Mouse (Mus musculus): ENCODE measurements around the gene Plac1. TPM values are rescaled to one million over a fixed set of nuclear protein-coding genes. Genes with fewer than 3 reads are reported as not detected.

The Plac1 gene
- polyA plus RNA-seq, 1 experiment: 0.84 TPM

GRCm38 (mm10) chrX:53196392-53196791 is 43.5 kb downstream of the Plac1 start:
- TF ChIP-seq MYOG (IDR thresholded peaks at IDR 0.05; ENCODE audit: control insufficient read depth in 1 of 3, insufficient read depth in 1 of 3, insufficient read length in 2 of 3, low read depth in 2 of 3) (no peak), TCF3 (IDR thresholded peaks at IDR 0.05; ENCODE audit: insufficient read length, low read depth) (no peak), TCF12 (IDR thresholded peaks at IDR 0.05; ENCODE audit: insufficient read depth, poor library complexity, severe bottlenecking) (no peak)
- no peaks in the 10 kb centered on the region for H3K27me3 ChIP-seq (ENCODE audit: control insufficient read depth, insufficient read depth, insufficient read length)
- no peak overlapping the region for H3K4me3 ChIP-seq
- H3ac ChIP-seq (ENCODE audit: control insufficient read depth, insufficient read length): no peak overlapping the region
- H3K4me2 ChIP-seq (ENCODE audit: low read depth): no peak overlapping the region
- no peaks in the 10 kb centered on the region for H3K79me2 ChIP-seq (ENCODE audit: control insufficient read depth, insufficient read depth)
- H3K36me3 ChIP-seq (ENCODE audit: control insufficient read depth, insufficient read depth): no peaks in the 10 kb centered on the region

- Histone ChIP-seq H3K27me3 (ENCODE audit: control insufficient read depth, insufficient read depth, insufficient read length) (no peaks in the 10 kb centered on the region), H3K79me2 (ENCODE audit: control insufficient read depth, insufficient read depth) (no peaks in the 10 kb centered on the region), H3K4me3 (no peak overlapping the region), H3ac (ENCODE audit: control insufficient read depth, insufficient read length) (no peak overlapping the region), H3K4me2 (ENCODE audit: low read depth) (no peak overlapping the region), H3K36me3 (ENCODE audit: control insufficient read depth, insufficient read depth) (no peaks in the 10 kb centered on the region)
- no peak for TF ChIP-seq E2F4 (IDR thresholded peaks at IDR 0.05; ENCODE audit: insufficient read depth)
- no peak for TF ChIP-seq MYOG (IDR thresholded peaks at IDR 0.05; ENCODE audit: control insufficient read depth in 1 of 3, insufficient read depth in 1 of 3, insufficient read length in 2 of 3, low read depth in 2 of 3)
- no peak for TF ChIP-seq MAX (IDR thresholded peaks at IDR 0.05; ENCODE audit: low read depth)
- no peak for TF ChIP-seq CEBPB (IDR thresholded peaks at IDR 0.05; ENCODE audit: insufficient read depth, poor library complexity, severe bottlenecking)
- no peak for TF ChIP-seq POLR2A (IDR thresholded peaks at IDR 0.05; ENCODE audit: insufficient read length, low read depth)
- TF ChIP-seq REST (IDR thresholded peaks at IDR 0.05; ENCODE audit: insufficient read depth, insufficient read length): no peak
- no peak for TF ChIP-seq MYOD1 (IDR thresholded peaks at IDR 0.05; ENCODE audit: control insufficient read depth in 1 of 3, insufficient read length in 2 of 3, low read depth in 2 of 3)
- TF ChIP-seq SRF (IDR thresholded peaks at IDR 0.05; ENCODE audit: control insufficient read depth, insufficient read length, low read depth): no peak
- no peak for TF ChIP-seq POLR2AphosphoS2 (IDR thresholded peaks at IDR 0.05; ENCODE audit: insufficient read length, low read depth)
- TF ChIP-seq TCF12 (IDR thresholded peaks at IDR 0.05; ENCODE audit: insufficient read depth, poor library complexity, severe bottlenecking): no peak
- no peak for TF ChIP-seq USF1 (IDR thresholded peaks at IDR 0.05; ENCODE audit: low read depth)
- TF ChIP-seq TCF3 (IDR thresholded peaks at IDR 0.05; ENCODE audit: insufficient read length, low read depth): no peak
Measured at GRCm38 (mm10) chrX:53188692-53189091, 51.2 kb downstream of the Plac1 start.

GRCm38 (mm10) chrX:53179801-53180200 is 60.1 kb downstream of the Plac1 start:
- Histone ChIP-seq H3K36me3 (ENCODE audit: control insufficient read depth, insufficient read depth) (no peaks in the 10 kb centered on the region), H3K4me3 (no peak overlapping the region), H3K4me2 (ENCODE audit: low read depth) (no peak overlapping the region), H3K79me2 (ENCODE audit: control insufficient read depth, insufficient read depth) (no peaks in the 10 kb centered on the region), H3K27me3 (ENCODE audit: control insufficient read depth, insufficient read depth, insufficient read length) (no peaks in the 10 kb centered on the region), H3ac (ENCODE audit: control insufficient read depth, insufficient read length) (no peak overlapping the region)
- TF ChIP-seq REST (IDR thresholded peaks at IDR 0.05; ENCODE audit: insufficient read depth, insufficient read length) (no peak), MAX (IDR thresholded peaks at IDR 0.05; ENCODE audit: low read depth) (no peak), MYOG (IDR thresholded peaks at IDR 0.05; ENCODE audit: control insufficient read depth in 1 of 3, insufficient read depth in 1 of 3, insufficient read length in 2 of 3, low read depth in 2 of 3) (peak in 2 of 3 experiments; percentile 82 to 86), TCF3 (IDR thresholded peaks at IDR 0.05; ENCODE audit: insufficient read length, low read depth) (peak; percentile 66), MYOD1 (IDR thresholded peaks at IDR 0.05; ENCODE audit: control insufficient read depth in 1 of 3, insufficient read length in 2 of 3, low read depth in 2 of 3) (peak; percentile 50 to 87 (median 71)), SRF (IDR thresholded peaks at IDR 0.05; ENCODE audit: control insufficient read depth, insufficient read length, low read depth) (no peak), TCF12 (IDR thresholded peaks at IDR 0.05; ENCODE audit: insufficient read depth, poor library complexity, severe bottlenecking) (peak; percentile 83)

- peak overlapping the region; percentile 58 for H3K4me2 ChIP-seq (ENCODE audit: low read depth)
- H3ac ChIP-seq (ENCODE audit: control insufficient read depth, insufficient read length): no peak overlapping the region
- H3K36me3 ChIP-seq (ENCODE audit: control insufficient read depth, insufficient read depth): no peaks in the 10 kb centered on the region
- H3K27me3 ChIP-seq (ENCODE audit: control insufficient read depth, insufficient read depth, insufficient read length): no peaks in the 10 kb centered on the region
- H3K4me3 ChIP-seq: no peak overlapping the region
- no peaks in the 10 kb centered on the region for H3K79me2 ChIP-seq (ENCODE audit: control insufficient read depth, insufficient read depth)
- TF ChIP-seq MYOG (IDR thresholded peaks at IDR 0.05; ENCODE audit: control insufficient read depth in 1 of 3, insufficient read depth in 1 of 3, insufficient read length in 2 of 3, low read depth in 2 of 3) (peak in 2 of 3 experiments; percentile 44 to 66), TCF3 (IDR thresholded peaks at IDR 0.05; ENCODE audit: insufficient read length, low read depth) (no peak), TCF12 (IDR thresholded peaks at IDR 0.05; ENCODE audit: insufficient read depth, poor library complexity, severe bottlenecking) (peak; percentile 72), CEBPB (IDR thresholded peaks at IDR 0.05; ENCODE audit: insufficient read depth, poor library complexity, severe bottlenecking) (no peak), REST (IDR thresholded peaks at IDR 0.05; ENCODE audit: insufficient read depth, insufficient read length) (no peak), POLR2A (IDR thresholded peaks at IDR 0.05; ENCODE audit: insufficient read length, low read depth) (no peak), E2F4 (IDR thresholded peaks at IDR 0.05; ENCODE audit: insufficient read depth) (no peak), MYOD1 (IDR thresholded peaks at IDR 0.05; ENCODE audit: control insufficient read depth in 1 of 3, insufficient read length in 2 of 3, low read depth in 2 of 3) (peak in 2 of 3 experiments; percentile 52 to 86), MAX (IDR thresholded peaks at IDR 0.05; ENCODE audit: low read depth) (no peak), SRF (IDR thresholded peaks at IDR 0.05; ENCODE audit: control insufficient read depth, insufficient read length, low read depth) (peak; percentile 41), USF1 (IDR thresholded peaks at IDR 0.05; ENCODE audit: low read depth) (no peak), POLR2AphosphoS2 (IDR thresholded peaks at IDR 0.05; ENCODE audit: insufficient read length, low read depth) (no peak)
Measured at GRCm38 (mm10) chrX:53176296-53176695, 63.6 kb downstream of the Plac1 start.

- H3K4me3 ChIP-seq: no peak overlapping the region
- H3K79me2 ChIP-seq (ENCODE audit: control insufficient read depth, insufficient read depth): no peaks in the 10 kb centered on the region
- no peak overlapping the region for H3ac ChIP-seq (ENCODE audit: control insufficient read depth, insufficient read length)
- H3K36me3 ChIP-seq (ENCODE audit: control insufficient read depth, insufficient read depth): no peaks in the 10 kb centered on the region
- no peak overlapping the region for H3K4me2 ChIP-seq (ENCODE audit: low read depth)
- no peaks in the 10 kb centered on the region for H3K27me3 ChIP-seq (ENCODE audit: control insufficient read depth, insufficient read depth, insufficient read length)
- TF ChIP-seq MYOD1 (IDR thresholded peaks at IDR 0.05; ENCODE audit: control insufficient read depth in 1 of 3, insufficient read length in 2 of 3, low read depth in 2 of 3) (peak in 2 of 3 experiments; percentile 53 to 82), MYOG (IDR thresholded peaks at IDR 0.05; ENCODE audit: control insufficient read depth in 1 of 3, insufficient read depth in 1 of 3, insufficient read length in 2 of 3, low read depth in 2 of 3) (peak in 1 of 3 experiments; percentile 46), POLR2A (IDR thresholded peaks at IDR 0.05; ENCODE audit: insufficient read length, low read depth) (no peak), MAX (IDR thresholded peaks at IDR 0.05; ENCODE audit: low read depth) (no peak)
Measured at GRCm38 (mm10) chrX:53168623-53169022, 71.3 kb downstream of the Plac1 start.

Data from myocyte (in vitro differentiated cells).